In the genomic region with DNA sequence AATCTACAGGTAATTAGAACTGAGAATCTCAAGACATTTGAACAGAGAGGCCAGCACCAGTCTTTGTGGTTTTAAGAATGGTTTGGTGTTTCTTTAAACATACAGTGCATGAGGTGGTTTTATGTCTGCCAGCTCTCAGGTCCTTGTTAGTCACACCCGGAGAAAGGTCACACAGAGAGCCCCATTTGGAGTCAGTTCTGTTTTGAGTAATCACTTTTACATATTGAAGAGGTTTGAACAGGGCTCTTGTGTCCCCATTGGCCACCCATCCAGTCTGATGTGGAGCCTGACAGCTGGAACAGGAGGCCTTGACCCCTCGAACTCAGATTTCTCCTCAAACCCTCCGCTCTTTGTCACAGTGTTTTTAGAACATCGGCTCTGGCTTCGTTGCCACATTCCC, we compare ENCODE assay signal across 13 mouse cellular contexts.
"Had no signal": no experiment of that assay in that cellular context is flagged by ENCODE, and none has a peak within 500 bp of the region (broad histone marks: within the 10 kb centered on the region; RNA-seq: fewer than 3 reads in every experiment).

No protein-coding gene starts in this region.

- ATAC-seq: liver, postnatal 0 days had no signal

- H3K4me3 ChIP-seq: layer of hippocampus, adult 2 months; limb, embryonic 12.5 days; liver, embryonic 13.5 days; lung, embryonic 15.5 days; megakaryocyte, embryonic 14.5 days; midbrain, embryonic 12.5 days had no signal

- DNase-seq: kidney, postnatal 4 days; liver; liver, embryonic 13.5 days; liver, postnatal 0 days; lung, postnatal 14 days; thymus, postnatal 4 days had no signal

- H3K9ac ChIP-seq: limb, embryonic 12.5 days; liver, embryonic 13.5 days; liver, postnatal 0 days; lung, embryonic 15.5 days; midbrain, embryonic 12.5 days had no signal

- H3K27me3 ChIP-seq: liver, embryonic 13.5 days; lung, embryonic 15.5 days; megakaryocyte, embryonic 14.5 days; midbrain, embryonic 12.5 days had no signal

- H3K9me3 ChIP-seq: limb, embryonic 12.5 days; liver, embryonic 13.5 days; lung, embryonic 15.5 days; megakaryocyte, embryonic 14.5 days; midbrain, embryonic 12.5 days had no signal

- H3K4me2 ChIP-seq: limb, embryonic 12.5 days; liver, embryonic 13.5 days; lung, embryonic 15.5 days; midbrain, embryonic 12.5 days had no signal

- H3K27ac ChIP-seq: layer of hippocampus, adult 2 months; limb, embryonic 12.5 days; liver, embryonic 13.5 days; lung, embryonic 15.5 days; macrophage; midbrain, embryonic 12.5 days; stomach, postnatal 0 days had no signal

- H3K36me3 ChIP-seq: limb, embryonic 12.5 days; liver, embryonic 13.5 days; lung, embryonic 15.5 days; midbrain, embryonic 12.5 days had no signal

- H3K4me1 ChIP-seq: limb, embryonic 12.5 days; liver, embryonic 13.5 days; lung, embryonic 15.5 days; midbrain, embryonic 12.5 days had no signal
